Mouse (Mus musculus) C2C12 (cell line): ENCODE results near the gene Ccdc57. TPM values are rescaled to one million over a fixed set of nuclear protein-coding genes. Genes with fewer than 3 reads are reported as not detected.

Experiments used
- H3K27me3 ChIP-seq: one replicate; pipeline ENCODE4 v1.6.1; 2011; ENCODE audit not compliant: control insufficient read depth, insufficient read depth, insufficient read length
- H3K36me3 ChIP-seq: one replicate; pipeline ENCODE4 v1.6.1; 2011; ENCODE audit not compliant: control insufficient read depth, insufficient read depth
- H3K4me3 ChIP-seq: one replicate; pipeline ENCODE4 v1.5.1; 2011; ENCODE audit warnings: mild to moderate bottlenecking, control low read depth; ENCODE audit not compliant: poor library complexity, insufficient read depth, severe bottlenecking
- H3K79me2 ChIP-seq: one replicate; pipeline ENCODE4 v1.6.1; 2011; ENCODE audit not compliant: control insufficient read depth, insufficient read depth
- H3K79me3 ChIP-seq: one replicate; pipeline ENCODE4 v1.6.1; 2011; ENCODE audit warnings: low read depth, control low read depth
- H3ac ChIP-seq: one replicate; pipeline ENCODE3; 2011; ENCODE audit warnings: low read depth; ENCODE audit not compliant: control insufficient read depth, insufficient read length
- CEBPB ChIP-seq: IDR thresholded peaks from one replicate; pipeline ENCODE4 v1.6.1; 2011; ENCODE audit warnings: low read depth, mild to moderate bottlenecking, control low read depth, moderate library complexity
- CTCF ChIP-seq: IDR thresholded peaks from one replicate; pipeline ENCODE4 v1.5.1; 2011; ENCODE audit not compliant: control insufficient read depth, insufficient read depth, insufficient read length
- FOSL1 ChIP-seq: IDR thresholded peaks from one replicate; pipeline ENCODE4 v1.8.0; 2011; ENCODE audit warnings: mild to moderate bottlenecking, low read length; ENCODE audit not compliant: poor library complexity, insufficient read depth, severe bottlenecking
- MAX ChIP-seq: IDR thresholded peaks from one replicate; pipeline ENCODE4 v1.6.1; 2011; ENCODE audit warnings: mild to moderate bottlenecking, control low read depth
- MYOD1 ChIP-seq: IDR thresholded peaks from one replicate; pipeline ENCODE4 v1.6.1; 2011; ENCODE audit warnings: low read depth; ENCODE audit not compliant: control insufficient read depth, insufficient read length
- MYOG ChIP-seq: IDR thresholded peaks from one replicate; pipeline ENCODE4 v1.6.1; 2011; ENCODE audit not compliant: control insufficient read depth, insufficient read length; ENCODE audit errors: extremely low read depth
- USF1 ChIP-seq: IDR thresholded peaks from one replicate; pipeline ENCODE4 v1.6.1; 2011; ENCODE audit warnings: low read depth, mild to moderate bottlenecking, control low read depth, moderate library complexity
- polyA plus RNA-seq: library from polyadenylated mRNA; unstranded; fragments of >200 nt; fragmentation: generic; extraction: Trizol; gene quantifications from one replicate; pipeline ENCODE4 v1.2.1, GENCODE M21; 2012; ENCODE audit warnings: missing spikeins

Ccdc57 gene
- polyA plus RNA-seq, 1 experiment: 1.1 TPM

GRCm38 (mm10) chr11:120931479-120931878 lies 1.2 kb downstream of the Ccdc57 start:
- Histone ChIP-seq H3ac (no peak overlapping the region), H3K79me3 (peaks cover 6% of the 10 kb centered on the region), H3K79me2 (peaks cover 15% of the 10 kb centered on the region), H3K36me3 (peaks cover 4% of the 10 kb centered on the region), H3K4me3 (no peak overlapping the region), H3K27me3 (no peaks in the 10 kb centered on the region)
- TF ChIP-seq USF1: no peak
- TF ChIP-seq MAX: no peak
- TF ChIP-seq CTCF: no peak
- TF ChIP-seq MYOD1: no peak

- no peak for TF ChIP-seq USF1
- TF ChIP-seq FOSL1: no peak
- no peak for TF ChIP-seq MYOG
- no peak for TF ChIP-seq MAX
- no peak for TF ChIP-seq CEBPB
- TF ChIP-seq CTCF: no peak
- no peaks in the 10 kb centered on the region for H3K27me3 ChIP-seq
- no peak overlapping the region for H3K4me3 ChIP-seq
- peaks cover 6% of the 10 kb centered on the region for H3K79me3 ChIP-seq
- no peak overlapping the region for H3ac ChIP-seq
- peaks cover 21% of the 10 kb centered on the region for H3K36me3 ChIP-seq
- H3K79me2 ChIP-seq: peaks cover 15% of the 10 kb centered on the region
These were observed 4.2 kb downstream of the Ccdc57 start for GRCm38 (mm10) chr11:120928468-120928867.

GRCm38 (mm10) chr11:120922528-120922927 lies 10.1 kb downstream of the Ccdc57 start:
- Histone ChIP-seq H3K79me2 (no peaks in the 10 kb centered on the region), H3K36me3 (peaks cover 47% of the 10 kb centered on the region), H3K79me3 (no peaks in the 10 kb centered on the region), H3ac (no peak overlapping the region), H3K4me3 (no peak overlapping the region), H3K27me3 (no peaks in the 10 kb centered on the region)
- no peak for TF ChIP-seq MAX
- TF ChIP-seq MYOD1: no peak
- no peak for TF ChIP-seq CEBPB
- no peak for TF ChIP-seq CTCF
- TF ChIP-seq FOSL1: no peak

GRCm38 (mm10) chr11:120917756-120918155 lies 14.9 kb downstream of the Ccdc57 start:
- Histone ChIP-seq H3ac (no peak overlapping the region), H3K79me2 (no peaks in the 10 kb centered on the region), H3K79me3 (no peaks in the 10 kb centered on the region), H3K36me3 (peaks cover 34% of the 10 kb centered on the region), H3K4me3 (no peak overlapping the region), H3K27me3 (no peaks in the 10 kb centered on the region)
- TF ChIP-seq USF1 (no peak), MYOG (no peak), CEBPB (no peak), MYOD1 (no peak), FOSL1 (no peak), MAX (no peak), CTCF (no peak)

- no peaks in the 10 kb centered on the region for H3K79me3 ChIP-seq
- H3K4me3 ChIP-seq: no peak overlapping the region
- TF ChIP-seq CTCF: no peak
- TF ChIP-seq MAX: no peak
- no peak for TF ChIP-seq FOSL1
- TF ChIP-seq USF1: no peak
- no peak for TF ChIP-seq CEBPB
- no peak for TF ChIP-seq MYOD1
- TF ChIP-seq MYOG: no peak
- H3K36me3 ChIP-seq: peaks cover 34% of the 10 kb centered on the region
- H3K27me3 ChIP-seq: no peaks in the 10 kb centered on the region
- no peaks in the 10 kb centered on the region for H3K79me2 ChIP-seq
- H3ac ChIP-seq: no peak overlapping the region
These were observed 16.2 kb downstream of the Ccdc57 start for GRCm38 (mm10) chr11:120916477-120916876.

- no peak overlapping the region for H3ac ChIP-seq
- H3K36me3 ChIP-seq: peaks cover 22% of the 10 kb centered on the region
- no peaks in the 10 kb centered on the region for H3K27me3 ChIP-seq
- H3K79me3 ChIP-seq: no peaks in the 10 kb centered on the region
- H3K79me2 ChIP-seq: no peaks in the 10 kb centered on the region
- TF ChIP-seq MAX (no peak), CEBPB (no peak), MYOD1 (no peak), MYOG (no peak), USF1 (no peak), FOSL1 (no peak), CTCF (no peak)
- no peak overlapping the region for H3K4me3 ChIP-seq
These were observed 18.9 kb downstream of the Ccdc57 start for GRCm38 (mm10) chr11:120913796-120914195.
